Mouse (Mus musculus) T-helper 1 cell (primary cell): Measurements from ENCODE around the gene Psma3.

Source experiments
- in situ Hi-C: fragments of 300-600 bp; cut with MboI, MseI; formaldehyde crosslinking; loops from one replicate; pipeline ENCODE4 v1.15.1; 2025; ENCODE audit warnings: high pct_unique_total_duplicates

The Psma3 gene

GRCm38 (mm10) chr12:70974441-70975266 is at the start of gene Psma3:
TSS of gene Psma3 (plus strand) at chr12:70974621.
- in situ Hi-C loops, result loop anchor here (25.0 kb wide), 2 partner anchors 1662 to 1787 kb away; partner anchors contain the start of genes Dnaaf2, Gm49383, Mgat2 and Rpl36al

- in situ Hi-C loops, result no loop called here
Measured at GRCm38 (mm10) chr12:70929781-70930180, 44.6 kb upstream of the Psma3 start.

DNA sequence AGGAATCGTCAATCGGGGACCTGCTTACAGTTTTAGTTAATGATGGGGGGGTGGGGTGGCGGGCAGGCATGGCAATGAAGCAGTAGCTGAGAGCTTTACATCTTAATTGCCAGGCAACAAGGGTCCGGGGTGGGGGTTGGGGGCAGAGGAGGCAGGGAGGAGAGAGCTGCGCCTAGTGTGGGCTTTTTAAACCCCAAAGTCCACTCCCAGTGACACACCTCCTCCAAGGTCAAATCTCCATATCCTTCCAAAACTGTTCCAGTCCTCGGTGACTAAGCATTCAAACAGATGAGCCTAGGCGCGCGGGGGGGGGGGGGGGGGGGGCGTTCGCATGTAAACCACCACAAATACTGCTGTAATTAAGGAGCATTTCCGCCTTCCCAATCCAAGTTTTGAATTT is 37.3 kb upstream of the Psma3 start:
- in situ Hi-C loops, result no loop called here

- in situ Hi-C loops, result no loop called here
Measured at GRCm38 (mm10) chr12:70937571-70938384, 36.6 kb upstream of the Psma3 start, which contains the start of gene Actr10. TSS of gene Actr10 (plus strand) at chr12:70937857.

GRCm38 (mm10) chr12:70940806-70941205 is 33.6 kb upstream of the Psma3 start:
- in situ Hi-C loops, result no loop called here

DNA sequence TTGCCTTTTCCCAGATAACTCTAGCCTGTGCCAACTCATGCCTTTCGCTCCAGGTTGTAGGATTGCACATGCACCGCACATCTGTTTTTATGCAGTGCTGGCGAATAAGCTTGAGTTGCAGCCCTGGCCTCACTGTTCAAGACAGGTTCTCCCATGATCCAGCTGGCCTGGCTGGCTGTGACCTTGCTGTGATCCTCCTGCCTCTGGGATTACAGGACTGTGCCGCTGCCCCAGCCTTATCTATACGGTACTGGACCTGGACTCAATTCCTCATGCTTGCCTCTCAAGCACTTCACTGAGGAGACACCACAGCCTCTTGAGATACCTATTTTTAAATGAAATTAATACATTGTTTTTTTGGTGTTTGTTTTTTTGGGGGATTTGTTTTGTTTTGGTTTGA is 30.2 kb upstream of the Psma3 start:
- in situ Hi-C loops, result no loop called here

GRCm38 (mm10) chr12:70946585-70947256 is 27.7 kb upstream of the Psma3 start:
- in situ Hi-C loops, result no loop called here

DNA sequence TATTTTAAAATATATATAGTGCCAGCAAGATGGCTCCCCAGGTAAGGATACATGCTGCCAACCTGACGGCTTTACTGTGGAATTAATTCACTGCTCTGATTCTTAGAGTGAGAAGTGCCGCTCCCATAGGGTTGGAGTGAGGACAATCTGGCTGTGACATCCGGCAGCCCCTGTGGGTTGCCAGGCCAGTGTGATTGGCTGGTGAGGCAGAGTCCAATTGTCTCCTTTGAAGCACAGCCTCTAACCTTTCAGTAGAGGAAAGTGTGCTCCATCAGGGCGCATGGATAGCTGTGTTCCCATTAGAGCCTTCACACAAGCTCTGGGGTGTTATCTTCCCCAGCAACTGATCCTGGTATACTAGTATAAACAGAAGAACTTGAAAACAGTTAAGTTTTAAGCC is 15.8 kb upstream of the Psma3 start:
- in situ Hi-C loops, result loop anchor here (25.0 kb wide), 1 partner anchor 1771 kb away; the partner anchor contains the start of genes Dnaaf2, Gm49383, Mgat2 and Rpl36al

- in situ Hi-C loops, result loop anchor here (25.0 kb wide), 1 partner anchor 1780 kb away; the partner anchor contains the start of genes Dnaaf2, Gm49383, Mgat2 and Rpl36al
Measured at GRCm38 (mm10) chr12:70967581-70967980, 6.8 kb upstream of the Psma3 start.

DNA sequence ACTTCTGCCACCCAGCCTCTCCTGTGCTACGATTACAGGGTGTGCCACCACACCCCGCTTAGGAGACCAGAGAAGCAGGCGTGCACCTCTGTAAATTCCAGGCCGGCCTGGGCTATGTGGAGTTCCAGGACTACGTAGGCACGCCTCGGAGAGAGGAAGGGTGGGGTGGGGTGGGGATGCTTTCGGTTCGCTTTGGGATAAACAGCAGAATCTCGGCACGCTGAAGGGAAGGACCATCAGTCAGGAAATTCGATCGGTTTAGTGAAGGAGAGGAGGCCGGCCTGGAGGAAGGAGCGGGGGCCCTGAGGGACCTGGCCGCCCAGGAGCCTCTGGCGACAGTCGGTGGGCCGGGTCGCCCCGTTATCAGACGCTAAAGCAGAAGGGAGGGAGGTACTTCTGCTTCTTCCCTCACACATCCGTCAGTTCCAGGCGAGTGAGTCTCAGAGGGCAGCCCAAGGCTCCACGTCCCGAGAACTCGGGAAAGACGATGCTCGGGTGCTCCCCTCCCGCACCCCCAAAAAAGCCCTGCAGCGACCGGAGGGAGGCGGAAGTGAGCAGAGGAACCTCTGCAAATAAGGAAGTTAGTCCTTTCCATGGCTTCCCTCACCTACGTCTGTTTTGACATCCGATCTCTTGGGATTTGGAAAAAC is 6.2 kb upstream of the Psma3 start:
- in situ Hi-C loops, result loop anchor here (25.0 kb wide), 1 partner anchor 1781 kb away; the partner anchor contains the start of genes Dnaaf2, Gm49383, Mgat2 and Rpl36al

GRCm38 (mm10) chr12:70968791-70969307 is 5.6 kb upstream of the Psma3 start:
- in situ Hi-C loops, result loop anchor here (25.0 kb wide), 1 partner anchor 1782 kb away; the partner anchor contains the start of genes Dnaaf2, Gm49383, Mgat2 and Rpl36al

GRCm38 (mm10) chr12:70969485-70970184 is 4.8 kb upstream of the Psma3 start:
- in situ Hi-C loops, result loop anchor here (25.0 kb wide), 1 partner anchor 1782 kb away; the partner anchor contains the start of genes Dnaaf2, Gm49383, Mgat2 and Rpl36al

- in situ Hi-C loops, result loop anchor here (25.0 kb wide), 1 partner anchor 1787 kb away; the partner anchor contains the start of genes Dnaaf2, Gm49383, Mgat2 and Rpl36al
Measured at GRCm38 (mm10) chr12:70973831-70974230, 590 bp upstream of the Psma3 start.

- in situ Hi-C loops, result loop anchor here (25.0 kb wide), 1 partner anchor 1663 kb away; no protein-coding TSS in a partner anchor
Measured at GRCm38 (mm10) chr12:70975406-70975805, 985 bp downstream of the Psma3 start.

DNA sequence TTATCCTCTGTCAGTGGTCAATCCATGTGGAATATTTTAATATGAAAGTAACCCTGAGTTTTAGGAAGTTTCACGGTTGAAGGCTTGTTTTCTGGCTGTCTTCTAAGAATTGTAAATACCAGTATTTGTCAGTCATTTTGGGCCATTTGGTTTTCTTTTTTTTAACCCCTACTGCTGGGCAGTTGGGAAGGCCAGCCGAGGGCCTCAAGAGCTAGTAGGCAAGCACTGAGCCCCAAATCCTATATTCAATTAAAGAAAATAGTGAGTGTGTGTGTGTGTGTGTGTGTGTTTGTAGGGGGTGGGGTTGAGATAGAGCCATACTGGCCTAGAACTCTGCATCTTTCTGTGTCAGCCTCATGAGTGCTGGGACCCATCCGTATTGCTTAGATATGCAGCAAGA is 1.5 kb downstream of the Psma3 start:
- in situ Hi-C loops, result loop anchor here (25.0 kb wide), 1 partner anchor 1664 kb away; no protein-coding TSS in a partner anchor

DNA sequence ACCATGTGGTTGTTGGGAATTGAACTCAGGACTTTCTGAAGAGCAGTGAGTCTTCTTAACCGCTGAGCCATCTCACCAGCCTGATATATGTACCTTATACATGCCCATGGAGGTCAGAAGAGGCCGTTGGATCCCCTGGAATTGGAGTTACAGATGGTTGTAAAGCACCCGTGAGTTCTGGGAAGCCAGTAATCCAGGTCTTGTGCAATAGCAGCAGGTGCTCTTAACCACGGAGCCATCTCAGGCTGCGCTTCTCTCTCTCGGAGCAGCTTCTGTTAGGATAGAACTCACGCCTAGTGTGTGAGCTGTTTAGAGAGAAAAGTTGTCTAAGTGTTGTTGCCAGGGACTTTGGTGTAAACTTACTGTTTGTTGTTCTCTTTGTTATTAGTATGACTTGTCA is 3.9 kb downstream of the Psma3 start:
- in situ Hi-C loops, result loop anchor here (25.0 kb wide), 1 partner anchor 1666 kb away; no protein-coding TSS in a partner anchor

DNA sequence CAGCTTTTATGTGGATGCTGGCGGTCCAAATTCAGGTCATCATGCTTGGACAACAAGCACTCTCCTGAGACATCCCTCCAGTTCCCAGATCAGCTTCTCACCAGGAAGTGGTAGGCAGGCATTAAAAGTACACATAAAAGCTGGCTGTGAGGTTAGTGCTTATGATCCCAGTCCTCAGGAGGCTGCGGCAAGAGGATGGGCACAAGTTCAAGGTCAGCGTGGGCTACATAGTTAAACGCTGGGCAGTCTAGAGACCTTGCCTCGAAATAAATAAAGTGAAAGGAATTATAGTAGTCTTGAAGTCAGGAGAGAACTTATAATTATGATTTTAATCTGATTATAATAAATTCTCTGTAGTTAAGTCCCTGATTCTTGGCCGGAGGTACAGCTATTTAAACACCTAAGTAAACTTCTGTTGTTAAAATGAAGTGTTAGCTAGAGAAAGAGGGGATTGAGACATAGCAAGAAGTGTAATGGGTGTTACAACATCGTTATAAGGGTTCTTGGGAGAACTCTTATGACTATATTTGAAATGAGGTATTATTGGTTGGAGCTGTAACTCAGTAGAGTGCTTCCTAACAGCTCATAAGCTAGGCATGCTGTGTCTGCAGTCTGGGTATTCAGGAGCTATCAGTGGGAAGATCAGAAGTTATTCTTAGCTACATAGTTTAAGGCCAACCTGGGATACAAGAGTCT is 10.6 kb downstream of the Psma3 start:
- in situ Hi-C loops, result loop anchor here (25.0 kb wide), 1 partner anchor 1673 kb away; no protein-coding TSS in a partner anchor

DNA sequence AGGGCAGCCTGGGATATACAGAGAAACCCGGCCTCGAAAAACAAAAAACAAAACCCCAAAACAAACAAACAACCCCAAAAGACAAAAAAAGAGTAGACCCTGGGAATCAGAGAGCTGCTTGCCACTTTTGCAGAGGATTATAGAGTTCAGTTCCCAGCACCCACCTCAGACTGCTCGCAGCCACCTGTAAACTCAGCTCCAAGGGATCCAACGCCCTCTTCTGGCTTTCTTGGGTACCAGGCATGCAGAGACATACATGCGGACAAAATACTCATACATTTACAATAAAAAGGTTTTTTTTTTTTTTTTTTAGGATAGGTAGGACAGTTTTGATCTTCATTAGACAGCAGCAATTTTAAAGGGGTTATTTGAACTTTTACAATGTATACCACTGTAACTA is 22.8 kb downstream of the Psma3 start:
- in situ Hi-C loops, result loop anchor here (25.0 kb wide), 1 partner anchor 1685 kb away; no protein-coding TSS in a partner anchor

DNA sequence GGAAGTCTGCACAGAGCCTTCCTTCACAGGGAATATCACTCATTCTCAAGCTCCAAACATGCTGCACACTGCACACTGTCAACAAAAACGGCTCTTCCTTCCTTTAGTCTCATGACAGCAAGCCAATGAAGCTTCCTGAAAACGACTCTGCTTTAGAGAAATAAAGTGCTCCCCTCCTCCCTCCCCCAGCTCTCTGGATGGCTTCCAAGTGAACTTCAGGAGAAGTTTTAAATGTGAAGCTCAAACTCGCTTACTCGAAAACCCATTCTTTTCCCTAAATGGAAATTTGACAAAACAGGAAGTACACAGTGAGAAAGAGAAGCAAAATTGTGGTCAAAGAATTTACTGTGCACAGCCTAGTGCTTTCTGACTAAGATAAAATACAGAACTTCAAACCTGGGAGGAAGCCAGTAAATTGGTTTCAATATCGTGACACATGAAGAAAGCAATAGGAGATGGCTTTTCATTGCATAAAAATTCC is 25.0 kb downstream of the Psma3 start:
- in situ Hi-C loops, result loop anchor here (25.0 kb wide), 1 partner anchor 1687 kb away; no protein-coding TSS in a partner anchor
